Mouse (Mus musculus) limb, embryonic 10.5 days (tissue): ENCODE measurements around the gene Scamp4. TPM values are rescaled to one million over a fixed set of nuclear protein-coding genes. Genes with fewer than 3 reads are reported as not detected.

Experiments
- DNase-seq: peaks from one replicate; pipeline ENCODE4 v3.0.0-alpha.2; 2017; ENCODE audit warnings: low spot score
- H3K27ac ChIP-seq: fragments of 300-500 bp; sonication (generic); 2 replicates; pipeline ENCODE4 v1.5.1; 2016; ENCODE audit warnings: mild to moderate bottlenecking
- H3K27me3 ChIP-seq: fragments of 300-500 bp; sonication (generic); 2 replicates; pipeline ENCODE4 v1.6.1; 2016; ENCODE audit warnings: low read depth, mild to moderate bottlenecking; ENCODE audit not compliant: poor library complexity, severe bottlenecking
- H3K36me3 ChIP-seq: fragments of 300-500 bp; sonication (generic); 2 replicates; pipeline ENCODE4 v1.6.1; 2016; ENCODE audit warnings: mild to moderate bottlenecking, moderate library complexity
- H3K4me1 ChIP-seq: fragments of 300-500 bp; sonication (generic); 2 replicates; pipeline ENCODE4 v1.6.1; 2016
- H3K4me3 ChIP-seq: fragments of 300-500 bp; sonication (generic); 2 replicates; pipeline ENCODE4 v1.5.1; 2016; ENCODE audit warnings: mild to moderate bottlenecking, moderate library complexity
- H3K9me3 ChIP-seq: fragments of 300-500 bp; sonication (generic); replicated peaks from 2 replicates; pipeline ENCODE4 v1.6.1; 2016; ENCODE audit warnings: mild to moderate bottlenecking
- WGBS: fragments of 180-500 bp; shearing (Covaris S2); methylation state at CpG from one replicate; pipeline ENCODE4 v1.1.7; 2016; 5-methylcytosine and 5-hydroxymethylcytosine counted together
- polyA plus RNA-seq: library from polyadenylated mRNA; unstranded; fragments of >200 nt; fragmentation: Nextera tagmentation; extraction: Ambion mirVana; gene quantifications from 2 replicates; pipeline ENCODE4 v1.2.1, GENCODE M21; 2016

Gene Scamp4
- polyA plus RNA-seq, 1 experiment from 2014 or later = 87.8 TPM

DNA sequence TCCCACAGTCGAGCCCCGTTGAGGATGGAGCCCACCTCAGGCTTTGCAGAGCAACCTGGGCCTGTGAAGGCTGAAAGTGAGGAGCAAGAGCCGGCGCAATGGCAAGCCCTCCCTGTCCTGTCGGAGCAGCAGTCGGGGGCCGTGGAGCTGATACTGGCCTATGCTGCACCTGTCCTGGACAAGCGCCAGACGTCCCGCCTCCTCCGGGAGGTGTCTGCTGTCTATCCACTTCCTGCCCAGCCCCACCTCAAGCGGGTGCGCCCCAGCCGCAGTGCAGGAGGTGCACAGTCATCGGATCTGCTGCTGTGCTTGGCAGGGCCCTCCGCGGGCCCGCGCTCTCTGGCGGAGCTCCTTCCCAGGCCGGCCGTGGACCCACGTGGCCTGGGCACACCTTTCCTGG lies 3.6 kb downstream of the Scamp4 start:
- Histone ChIP-seq H3K36me3 (peaks cover 58% of the 10 kb centered on the region), H3K9me3 (no peaks in the 10 kb centered on the region), H3K27ac (no peak overlapping the region), H3K4me1 (peaks cover 30% of the 10 kb centered on the region), H3K27me3 (no peaks in the 10 kb centered on the region), H3K4me3 (0 out of 2 replicates have a peak overlapping the region, but pooled peaks have one; percentile 5)
- no peak for DNase-seq
- 94% methylated on average over 23 of the region's 23 CpGs for whole genome bisulfite sequencing

DNA sequence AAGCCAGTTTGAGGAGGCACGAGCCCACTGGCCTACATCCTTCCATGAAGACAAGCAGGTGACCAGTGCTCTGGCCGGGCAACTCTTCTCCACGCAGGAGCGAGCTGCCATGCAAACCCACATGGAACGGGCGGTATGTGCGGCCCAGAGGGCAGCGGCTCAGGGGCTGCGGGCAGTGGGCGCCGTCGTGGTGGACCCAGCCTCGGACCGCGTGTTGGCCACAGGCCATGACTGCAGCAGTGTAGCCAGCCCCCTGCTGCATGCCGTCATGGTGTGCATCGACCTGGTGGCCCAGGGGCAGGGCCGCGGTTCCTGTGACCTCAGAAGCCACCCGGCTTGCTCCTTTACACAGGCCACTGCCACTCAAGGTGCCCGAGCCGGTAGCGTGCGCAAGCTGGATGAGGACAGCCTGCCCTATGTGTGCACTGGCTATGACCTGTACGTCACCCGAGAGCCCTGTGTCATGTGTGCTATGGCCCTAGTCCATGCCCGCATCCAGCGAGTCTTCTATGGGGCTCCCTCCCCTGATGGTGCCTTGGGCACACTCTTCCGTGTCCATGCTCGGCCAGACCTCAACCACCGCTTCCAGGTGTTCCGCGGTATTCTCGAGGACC lies 4.2 kb downstream of the Scamp4 start:
- Histone ChIP-seq H3K4me1 (peaks cover 30% of the 10 kb centered on the region), H3K36me3 (peaks cover 64% of the 10 kb centered on the region), H3K27me3 (no peaks in the 10 kb centered on the region), H3K9me3 (no peaks in the 10 kb centered on the region), H3K27ac (no peak overlapping the region), H3K4me3 (no peak overlapping the region)
- 95% methylated on average over 34 of the region's 34 CpGs for WGBS
- no peak for DNase-seq

DNA sequence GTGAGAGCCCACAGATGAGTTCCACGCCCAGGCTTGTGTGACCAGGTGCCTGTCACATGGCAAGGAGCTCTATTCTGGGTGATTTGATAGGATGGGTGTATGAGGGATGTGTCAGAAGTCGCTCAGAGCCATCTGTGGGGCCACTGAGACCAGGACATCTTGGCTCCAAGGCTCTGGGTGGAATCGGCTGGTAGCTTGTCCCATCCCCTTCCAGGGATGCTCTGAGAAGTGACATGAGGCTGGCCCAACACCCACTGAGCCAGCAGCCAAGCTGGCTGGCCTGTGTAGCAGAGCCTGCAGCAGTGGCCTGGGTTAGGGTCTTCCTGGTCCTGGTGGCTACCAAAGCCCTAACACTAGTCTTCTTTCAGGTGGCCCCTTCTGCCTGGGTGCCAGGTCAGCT lies 5.8 kb downstream of the Scamp4 start:
- no peak overlapping the region for H3K4me3 ChIP-seq
- H3K27ac ChIP-seq = no peak overlapping the region
- no peaks in the 10 kb centered on the region for H3K27me3 ChIP-seq
- DNase-seq = no peak
- H3K4me1 ChIP-seq = peaks cover 20% of the 10 kb centered on the region
- H3K9me3 ChIP-seq = no peaks in the 10 kb centered on the region
- 81% methylated on average over 3 of the region's 3 CpGs for WGBS
- H3K36me3 ChIP-seq = peaks cover 78% of the 10 kb centered on the region

GRCm38 (mm10) chr10:80609269-80609924 lies 6.7 kb downstream of the Scamp4 start:
- WGBS = 93% methylated on average over 10 of the region's 10 CpGs
- Histone ChIP-seq H3K4me3 (no peak overlapping the region), H3K9me3 (no peaks in the 10 kb centered on the region), H3K27ac (no peak overlapping the region), H3K27me3 (no peaks in the 10 kb centered on the region), H3K36me3 (peaks cover 86% of the 10 kb centered on the region), H3K4me1 (0 out of 2 replicates have a peak, but pooled peaks cover 11% of the 10 kb centered on the region)
- no peak for DNase-seq

GRCm38 (mm10) chr10:80610116-80610785 lies 7.6 kb downstream of the Scamp4 start:
- peaks cover 94% of the 10 kb centered on the region for H3K36me3 ChIP-seq
- H3K4me1 ChIP-seq = 0 out of 2 replicates have a peak, but pooled peaks cover 4% of the 10 kb centered on the region
- DNase-seq = no peak
- no peak overlapping the region for H3K4me3 ChIP-seq
- 94% methylated on average over 9 of the region's 9 CpGs for WGBS
- no peaks in the 10 kb centered on the region for H3K9me3 ChIP-seq
- H3K27ac ChIP-seq = no peak overlapping the region
- H3K27me3 ChIP-seq = no peaks in the 10 kb centered on the region

DNA sequence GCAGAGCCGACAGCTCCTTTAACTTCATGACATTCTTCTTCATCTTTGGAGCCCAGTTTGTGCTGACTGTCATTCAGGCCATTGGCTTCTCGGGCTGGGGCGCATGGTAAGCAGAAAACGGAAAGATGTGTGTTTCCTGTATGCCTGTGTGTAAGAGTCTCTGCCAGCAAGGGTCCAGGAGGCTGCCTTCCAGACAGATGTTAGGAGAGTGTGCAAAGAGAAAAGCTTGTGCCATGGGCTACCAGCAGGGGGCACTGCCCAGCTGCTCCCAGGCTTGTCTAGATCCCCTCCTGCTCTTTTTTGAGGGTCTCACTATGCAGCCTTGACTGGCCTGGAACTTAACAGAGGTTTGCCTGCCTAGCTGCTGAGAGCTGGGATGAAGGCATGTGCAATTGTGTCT lies 8.4 kb downstream of the Scamp4 start:
- H3K27me3 ChIP-seq = no peaks in the 10 kb centered on the region
- H3K4me3 ChIP-seq = 0 out of 2 replicates have a peak overlapping the region, but pooled peaks have one; percentile 4
- H3K9me3 ChIP-seq = no peaks in the 10 kb centered on the region
- H3K36me3 ChIP-seq = peaks cover 97% of the 10 kb centered on the region
- 84% methylated on average over 4 of the region's 4 CpGs for WGBS
- H3K4me1 ChIP-seq = 0 out of 2 replicates have a peak, but pooled peaks cover 4% of the 10 kb centered on the region
- no peak overlapping the region for H3K27ac ChIP-seq
- peak; percentile 75 for DNase-seq

DNA sequence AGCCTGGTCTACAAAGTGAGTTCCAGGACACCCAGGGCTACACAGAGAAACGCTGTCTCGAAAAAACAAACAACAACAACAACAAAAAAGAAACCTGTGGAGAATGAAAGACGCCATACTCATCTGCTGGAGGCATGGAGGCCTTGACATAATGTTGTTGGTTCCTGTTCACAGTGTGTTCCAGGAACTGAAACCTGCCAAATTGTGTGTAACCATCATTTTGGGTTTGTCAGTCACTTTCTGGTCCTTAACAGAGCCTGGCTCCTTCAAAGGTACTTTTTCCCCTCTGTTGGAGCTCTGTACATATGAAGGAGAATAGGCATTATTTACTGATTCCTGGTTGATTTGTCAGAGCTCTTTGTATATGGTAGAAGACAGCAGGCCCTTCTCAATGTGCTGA lies 9.2 kb downstream of the Scamp4 start:
- no peak overlapping the region for H3K4me3 ChIP-seq
- WGBS = 90% methylated on average over 3 of the region's 3 CpGs
- no peak overlapping the region for H3K27ac ChIP-seq
- H3K36me3 ChIP-seq = peaks cover 94% of the 10 kb centered on the region
- no peaks in the 10 kb centered on the region for H3K27me3 ChIP-seq
- no peaks in the 10 kb centered on the region for H3K9me3 ChIP-seq
- no peak for DNase-seq
- 0 out of 2 replicates have a peak, but pooled peaks cover 4% of the 10 kb centered on the region for H3K4me1 ChIP-seq

- H3K27ac ChIP-seq = no peak overlapping the region
- 0 out of 2 replicates have a peak, but pooled peaks cover 4% of the 10 kb centered on the region for H3K4me1 ChIP-seq
- peaks cover 75% of the 10 kb centered on the region for H3K36me3 ChIP-seq
- WGBS = 87% methylated on average over 3 of the region's 3 CpGs
- H3K4me3 ChIP-seq = no peak overlapping the region
- no peaks in the 10 kb centered on the region for H3K27me3 ChIP-seq
- no peak for DNase-seq
- no peaks in the 10 kb centered on the region for H3K9me3 ChIP-seq
These were observed 11.1 kb downstream of the Scamp4 start for GRCm38 (mm10) chr10:80613821-80614220.

DNA sequence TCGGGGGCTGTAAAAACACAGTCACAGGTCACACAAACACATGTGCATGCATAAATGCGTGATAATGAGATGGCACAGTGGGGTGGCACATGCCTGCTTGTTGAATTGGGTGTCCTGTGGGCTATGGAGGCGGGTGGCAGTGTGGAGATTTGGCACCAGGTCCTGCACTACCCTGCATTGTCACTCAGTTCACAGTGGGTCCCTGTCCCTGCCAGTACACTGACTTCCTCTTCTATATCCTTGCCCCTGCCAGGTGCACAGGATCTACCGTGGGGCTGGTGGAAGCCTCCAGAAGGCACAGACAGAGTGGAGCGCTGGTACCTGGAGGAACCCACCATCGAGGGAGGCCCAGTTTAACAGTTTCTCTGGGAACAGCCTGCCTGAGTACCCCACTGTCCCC lies 11.7 kb downstream of the Scamp4 start:
- Histone ChIP-seq H3K9me3 (no peaks in the 10 kb centered on the region), H3K36me3 (peaks cover 70% of the 10 kb centered on the region), H3K4me3 (no peak overlapping the region), H3K27me3 (no peaks in the 10 kb centered on the region), H3K27ac (no peak overlapping the region), H3K4me1 (0 out of 2 replicates have a peak, but pooled peaks cover 4% of the 10 kb centered on the region)
- DNase-seq = no peak
- WGBS = 89% methylated on average over 6 of the region's 6 CpGs

DNA sequence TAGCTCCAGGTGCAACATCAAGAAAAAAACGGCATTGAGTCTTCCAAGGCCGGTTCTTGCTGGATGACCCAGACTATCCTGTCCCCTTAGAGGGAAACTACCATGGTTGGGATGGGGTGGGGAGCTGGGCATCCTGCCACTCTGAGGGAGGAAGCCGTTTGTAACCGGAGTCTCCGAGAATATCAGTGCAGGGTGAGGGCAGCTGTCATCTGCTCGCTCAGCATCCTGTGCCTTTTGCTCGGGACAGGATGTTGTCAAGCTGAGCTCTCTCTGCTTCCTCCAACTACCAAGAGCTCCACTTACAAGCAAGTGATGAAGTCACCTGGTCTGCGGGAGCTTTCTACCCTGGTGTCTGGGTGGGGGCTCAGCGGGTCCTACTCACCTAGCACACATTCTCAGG lies 15.5 kb downstream of the Scamp4 start:
- no peak for DNase-seq
- Histone ChIP-seq H3K27me3 (no peaks in the 10 kb centered on the region), H3K9me3 (no peaks in the 10 kb centered on the region), H3K4me3 (no peak overlapping the region), H3K4me1 (peaks cover 14% of the 10 kb centered on the region), H3K36me3 (peaks cover 33% of the 10 kb centered on the region), H3K27ac (no peak overlapping the region)
- WGBS = 79% methylated on average over 9 of the region's 9 CpGs

GRCm38 (mm10) chr10:80619465-80620244 lies 17.0 kb downstream of the Scamp4 start:
- Histone ChIP-seq H3K4me3 (no peak overlapping the region), H3K27ac (0 out of 2 replicates have a peak overlapping the region, but pooled peaks have one; percentile 25)
- no peak for DNase-seq

GRCm38 (mm10) chr10:80620365-80620764 lies 17.7 kb downstream of the Scamp4 start:
- Histone ChIP-seq H3K27ac (0 out of 2 replicates have a peak overlapping the region, but pooled peaks have one; percentile 16), H3K9me3 (no peaks in the 10 kb centered on the region), H3K27me3 (no peaks in the 10 kb centered on the region), H3K4me1 (peaks cover 35% of the 10 kb centered on the region), H3K36me3 (peaks cover 26% of the 10 kb centered on the region), H3K4me3 (peak overlapping the region; percentile 6; the same call in 1 of the 2 replicates)
- no peak for DNase-seq
- WGBS = 87% methylated on average over 9 of the region's 9 CpGs

More at GRCm38 (mm10) chr10:80619465-80620244, 17.0 kb downstream of the Scamp4 start:
- H3K27me3 ChIP-seq = no peaks in the 10 kb centered on the region
- peaks cover 26% of the 10 kb centered on the region for H3K36me3 ChIP-seq
- 34% methylated on average over 8 of the region's 8 CpGs for WGBS
- peaks cover 28% of the 10 kb centered on the region for H3K4me1 ChIP-seq
- H3K9me3 ChIP-seq = no peaks in the 10 kb centered on the region
